Mouse (Mus musculus) hindbrain, embryonic 14.5 days (tissue): ENCODE results near the gene Chil4. TPM values are rescaled to one million over a fixed set of nuclear protein-coding genes. Genes with fewer than 3 reads are reported as not detected.
"Not testable (repeated sequence)": the region's sequence is repeated elsewhere in the genome, so short reads cannot be mapped to it uniquely, and the experiment has no call there.

Experiments
- ATAC-seq: fragments of 200-750 bp; cut with Nextera tagmentation; 2 replicates; pipeline ENCODE4 v1.8.0; 2017; ENCODE audit warnings: moderate number of reproducible peaks, mild to moderate bottlenecking, moderate TSS enrichment, moderate library complexity; ENCODE audit not compliant: low FRiP score
- DNase-seq: peaks from one replicate; pipeline ENCODE4 v3.0.0-alpha.2; 2015; ENCODE audit warnings: low spot score
- H3K27ac ChIP-seq: fragments of 300-500 bp; sonication (generic); 2 replicates; pipeline ENCODE4 v1.5.1; 2014; ENCODE audit warnings: mild to moderate bottlenecking, moderate library complexity
- H3K27me3 ChIP-seq: fragments of 300-500 bp; sonication (generic); 2 replicates; pipeline ENCODE4 v1.6.1; 2014; ENCODE audit warnings: mild to moderate bottlenecking, low read length, mixed read lengths; ENCODE audit not compliant: control insufficient read depth, insufficient read depth
- H3K36me3 ChIP-seq: fragments of 300-500 bp; sonication (generic); replicated peaks from 2 replicates; pipeline ENCODE4 v1.6.1; 2014; ENCODE audit not compliant: control insufficient read depth, insufficient read depth
- H3K4me1 ChIP-seq: fragments of 300-500 bp; sonication (generic); replicated peaks from 2 replicates; pipeline ENCODE4 v1.6.1; 2014; ENCODE audit warnings: antibody characterized with exemption, low read length, mixed read lengths; ENCODE audit not compliant: control insufficient read depth, insufficient read depth
- H3K4me2 ChIP-seq: fragments of 300-500 bp; sonication (generic); replicated peaks from 2 replicates; pipeline ENCODE4 v1.6.1; 2014; ENCODE audit warnings: mild to moderate bottlenecking, moderate library complexity
- H3K4me3 ChIP-seq: fragments of 300-500 bp; sonication (generic); replicated peaks from 2 replicates; pipeline ENCODE4 v1.5.1; 2014; ENCODE audit warnings: mild to moderate bottlenecking, low read length
- H3K9ac ChIP-seq: fragments of 300-500 bp; sonication (generic); 2 replicates; pipeline ENCODE4 v1.6.1; 2014
- H3K9me3 ChIP-seq: fragments of 300-500 bp; sonication (generic); 2 replicates; pipeline ENCODE4 v1.6.1; 2016; ENCODE audit warnings: low read length; ENCODE audit not compliant: control insufficient read depth
- whole genome bisulfite sequencing: fragments of 180-500 bp; shearing (Covaris S2); extraction: QIAGEN DNeasy Blood & Tissue Kit; methylation state at CpG from one replicate; pipeline ENCODE4 v1.1.7; 2014; 5-methylcytosine and 5-hydroxymethylcytosine counted together
- polyA plus RNA-seq: library from polyadenylated mRNA; unstranded; fragments of >200 nt; fragmentation: Nextera tagmentation; extraction: Ambion mirVana; gene quantifications from 2 replicates; pipeline ENCODE4 v1.2.1, GENCODE M21; 2014

Chil4 gene
- polyA plus RNA-seq, 1 experiment from 2014 or later, result not detected

- not testable (repeated sequence) for H3K27ac ChIP-seq, H3K27me3 ChIP-seq, H3K4me3 ChIP-seq, H3K9me3 ChIP-seq, H3K9ac ChIP-seq, H3K4me1 ChIP-seq, H3K4me2 ChIP-seq, H3K36me3 ChIP-seq, DNase-seq, ATAC-seq
- WGBS, result 51% methylated on average over 2 of the region's 2 CpGs
These were observed 44.3 kb downstream of the Chil4 start for GRCm38 (mm10) chr3:106174971-106175370.

- not testable (repeated sequence) for H3K4me1 ChIP-seq, H3K27ac ChIP-seq, H3K9me3 ChIP-seq, H3K36me3 ChIP-seq, ATAC-seq, H3K4me3 ChIP-seq, H3K9ac ChIP-seq, DNase-seq, H3K4me2 ChIP-seq, H3K27me3 ChIP-seq
- WGBS, result 80% methylated on average over 2 of the region's 2 CpGs
These were observed 46.8 kb downstream of the Chil4 start for GRCm38 (mm10) chr3:106172506-106172905.

DNA sequence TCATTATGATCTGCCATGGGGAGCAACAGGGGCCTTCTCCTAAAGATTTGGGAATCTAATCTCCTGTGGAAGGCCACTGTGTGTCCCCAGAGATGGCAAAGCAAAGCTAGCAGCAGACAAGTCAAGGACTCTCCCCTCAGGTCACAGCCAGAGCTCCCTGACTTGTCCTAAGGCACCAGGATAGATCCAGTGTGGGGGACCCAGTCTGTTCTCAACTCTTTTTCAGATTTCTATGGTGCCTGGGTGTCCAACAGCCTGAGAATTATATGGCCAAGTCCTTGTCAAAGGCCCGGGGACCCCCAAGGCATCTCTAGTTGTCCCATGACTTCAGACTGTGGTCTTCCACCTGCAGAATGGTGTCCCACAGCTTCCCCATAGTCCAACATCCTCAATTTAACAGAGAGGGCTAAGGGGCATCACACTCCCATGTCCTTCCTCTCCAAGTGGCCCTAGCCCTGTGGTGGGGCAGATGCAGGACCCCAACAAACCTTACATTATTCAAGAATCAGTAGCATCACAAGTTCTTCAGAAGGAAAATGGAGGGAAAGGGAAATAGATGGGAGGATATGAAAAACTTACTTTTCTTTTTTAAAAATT lies 48.1 kb downstream of the Chil4 start:
- no peaks in the 10 kb centered on the region for H3K9me3 ChIP-seq
- ATAC-seq, result no peak; the same call in 1 of the 2 replicates
- H3K27ac ChIP-seq, result no peak overlapping the region
- no peaks in the 10 kb centered on the region for H3K27me3 ChIP-seq
- H3K4me1 ChIP-seq, result no peaks in the 10 kb centered on the region
- no peak overlapping the region for H3K9ac ChIP-seq
- 96% methylated on average over 1 of the region's 1 CpGs for WGBS
- no peak overlapping the region for H3K4me3 ChIP-seq
- no peaks in the 10 kb centered on the region for H3K36me3 ChIP-seq
- no peak for DNase-seq
- H3K4me2 ChIP-seq, result no peak overlapping the region

DNA sequence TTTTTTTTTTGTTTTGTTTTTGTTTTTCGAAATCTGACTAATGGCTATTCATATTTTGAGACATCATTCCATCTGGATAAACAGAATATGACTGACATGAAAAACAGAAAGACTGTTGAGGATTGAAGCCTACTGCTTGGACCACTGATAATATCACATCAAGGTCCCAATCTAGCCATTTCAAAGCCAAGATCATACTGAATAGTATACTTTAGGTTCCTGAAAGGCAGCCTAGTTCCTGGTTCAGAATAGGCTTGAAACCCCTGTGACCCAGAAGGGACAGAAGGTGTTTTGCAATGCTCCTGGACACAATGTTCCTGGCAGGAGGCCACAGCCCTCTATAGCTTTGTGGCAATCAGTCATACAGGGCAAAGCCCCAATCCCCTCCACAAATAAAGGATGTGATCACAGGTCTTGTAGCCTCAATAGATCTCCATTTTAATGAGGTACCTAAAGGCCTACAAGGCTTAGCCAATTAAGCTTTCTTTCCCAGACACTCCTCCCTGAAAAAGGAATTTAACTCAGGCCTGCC lies 48.7 kb downstream of the Chil4 start:
- ATAC-seq, result 0 out of 2 replicates have a peak, but pooled peaks have one; percentile 40
- Histone ChIP-seq H3K4me2 (no peak overlapping the region), H3K4me1 (no peaks in the 10 kb centered on the region), H3K27me3 (no peaks in the 10 kb centered on the region), H3K9ac (no peak overlapping the region), H3K4me3 (no peak overlapping the region), H3K9me3 (no peaks in the 10 kb centered on the region), H3K36me3 (no peaks in the 10 kb centered on the region), H3K27ac (no peak overlapping the region)
- DNase-seq, result no peak
- WGBS, result 67% methylated on average over 1 of the region's 1 CpGs

GRCm38 (mm10) chr3:106167464-106167863 lies 51.8 kb downstream of the Chil4 start, which contains the start of gene Chil3:
Gene Chil3 (minus strand): TSS chr3:106167564.
- 81% methylated on average over 3 of the region's 3 CpGs for WGBS
- H3K27ac ChIP-seq, result no peak within 1 kb of the TSS

DNA sequence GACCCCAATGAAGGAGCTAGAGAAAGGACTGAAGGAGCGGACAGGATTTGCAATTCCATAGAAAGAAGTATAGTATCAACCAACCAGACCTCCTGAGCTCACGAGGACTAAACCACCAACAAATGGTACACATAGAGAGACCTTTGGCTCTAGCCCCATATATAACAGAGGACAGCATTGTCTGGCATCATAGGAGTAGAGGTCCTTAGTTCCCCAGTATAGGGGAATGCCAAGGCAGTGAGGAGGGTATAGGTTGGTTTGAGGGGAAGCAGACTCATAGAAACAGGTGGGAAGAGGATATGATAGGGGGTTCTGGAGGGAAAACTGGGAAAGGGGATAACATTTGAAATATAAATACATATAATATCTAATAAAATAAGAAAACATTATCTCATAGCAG lies 64.9 kb downstream of the Chil4 start:
- Histone ChIP-seq H3K4me2 (no peak overlapping the region), H3K4me3 (no peak overlapping the region), H3K9me3 (no peaks in the 10 kb centered on the region), H3K27me3 (no peaks in the 10 kb centered on the region), H3K27ac (no peak overlapping the region), H3K4me1 (no peaks in the 10 kb centered on the region), H3K9ac (no peak overlapping the region), H3K36me3 (no peaks in the 10 kb centered on the region)
- ATAC-seq, result no peak
- DNase-seq, result no peak
- WGBS, result 85% methylated on average over 2 of the region's 2 CpGs

More at GRCm38 (mm10) chr3:106167464-106167863, 51.8 kb downstream of the Chil4 start, which contains the start of gene Chil3:
- Histone ChIP-seq H3K4me1 (no peaks in the 10 kb centered on the region), H3K36me3 (no peaks in the 10 kb centered on the region), H3K9me3 (no peaks in the 10 kb centered on the region), H3K4me2 (no peak within 1 kb of the TSS), H3K27me3 (no peaks in the 10 kb centered on the region), H3K9ac (no peak within 1 kb of the TSS), H3K4me3 (no peak within 1 kb of the TSS)
- ATAC-seq (no peak), DNase-seq (no peak)

Other genes starting within 250 kb of the Chil4 start
- gene Ovgp1, start 245.8 kb downstream of the Chil4 start, polyA plus RNA-seq, result 4.0 and 4.1 TPM in 2 replicates
- gene Pifo, start 204.9 kb downstream of the Chil4 start, polyA plus RNA-seq, result 7.5 and 15.1 TPM in 2 replicates
- 0.20 and 0.26 TPM in 2 replicates for gene Chil5, start 186.7 kb downstream of the Chil4 start, polyA plus RNA-seq
- 1.3 and 1.4 TPM in 2 replicates for gene Chia1, start 106.3 kb downstream of the Chil4 start, polyA plus RNA-seq
- 0.47 TPM in 1 of 2 replicates, not detected in the other for gene Chil3, start 51.9 kb downstream of the Chil4 start, polyA plus RNA-seq
- gene Chil6, start 186.7 kb upstream of the Chil4 start, polyA plus RNA-seq, result not detected in 2 replicates